17 mouse cellular contexts compared by ENCODE assay signal in genomic region chr1:39962321-39962720, GRCm38 (mm10).
DNase-seq lines count a peak whose midpoint lies in the region; ATAC-seq and TF ChIP-seq lines count a peak whose summit lies in the region.
"Had no signal": no experiment of that assay in that cellular context is flagged by ENCODE, and none has a peak within 500 bp of the region (broad histone marks: within the 10 kb centered on the region; RNA-seq: fewer than 3 reads in every experiment).

No protein-coding gene starts in this region.

- H3K4me2 ChIP-seq in embryonic facial prominence, embryonic 13.5 days = no peak overlapping the region; the same call in 1 of the 2 replicates
- no peak overlapping the region for H3K4me2 ChIP-seq in stomach, embryonic 15.5 days
- H3K4me2 ChIP-seq: intestine, embryonic 15.5 days; limb, embryonic 12.5 days; lung, embryonic 14.5 days had no signal

- peak overlapping the region; percentile 70 for H3K27ac ChIP-seq in layer of hippocampus, adult 2 months
- H3K27ac ChIP-seq in embryonic facial prominence, embryonic 13.5 days = peak overlapping the region; percentile 74; the same call in 1 of the 2 replicates
- H3K27ac ChIP-seq in stomach, embryonic 15.5 days = peak overlapping the region; percentile 45; the same call in 1 of the 2 replicates
- no peak overlapping the region for H3K27ac ChIP-seq in thymus, adult 2 months (ENCODE audit: control insufficient read depth, insufficient read depth, low read length)
- H3K27ac ChIP-seq: intestine, embryonic 15.5 days had no signal

- WGBS in embryonic facial prominence, embryonic 13.5 days = 28% methylated on average over 4 of the region's 4 CpGs
- WGBS in stomach, embryonic 15.5 days = 74% methylated on average over 4 of the region's 4 CpGs
- WGBS in thymus, adult 2 months = 96% methylated on average over 4 of the region's 4 CpGs

- DNase-seq in embryo, embryonic 11 days = peak; percentile 33
- DNase-seq in embryo, embryonic 10 days (ENCODE audit: low spot score) = no peak
- no peak for DNase-seq in layer of hippocampus, adult 2 months (ENCODE audit: low spot score in 2 of 2)
- no peak for DNase-seq in layer of hippocampus, adult 9-11 months
- DNase-seq in thymus, adult 2 months = no peak
- no peak for DNase-seq in lung, postnatal 4 days
- DNase-seq: adrenal gland, adult 8-10 months; cerebellum, postnatal 14 days; heart, adult 2 months; kidney, postnatal 14 days; layer of hippocampus, postnatal 36 days; lung, embryonic 14.5 days; thymus, postnatal 36 days had no signal

- H3K36me3 ChIP-seq in embryonic facial prominence, embryonic 13.5 days = peaks cover 20% of the 10 kb centered on the region
- H3K36me3 ChIP-seq in stomach, embryonic 15.5 days = no peaks in the 10 kb centered on the region
- peaks cover 13% of the 10 kb centered on the region; the same call in 1 of the 2 replicates for H3K36me3 ChIP-seq in thymus, adult 2 months (ENCODE audit: control insufficient read depth, insufficient read depth, low read length)
- H3K36me3 ChIP-seq: intestine, embryonic 15.5 days had no signal

- no peaks in the 10 kb centered on the region for H3K9me3 ChIP-seq in embryonic facial prominence, embryonic 13.5 days
- no peaks in the 10 kb centered on the region for H3K9me3 ChIP-seq in stomach, embryonic 15.5 days
- H3K9me3 ChIP-seq: intestine, embryonic 15.5 days; limb, embryonic 12.5 days had no signal

- no peak for TF ChIP-seq CTCF in layer of hippocampus, adult 2 months (conservative IDR thresholded peaks at IDR 0.05)
- no peak for TF ChIP-seq CTCF in thymus, adult 2 months (IDR thresholded peaks at IDR 0.05; ENCODE audit: borderline replicate concordance, control insufficient read depth, extremely low read depth, insufficient read depth, low read length, poor library complexity)

- no peak for ATAC-seq in embryonic facial prominence, embryonic 13.5 days (ENCODE audit: insufficient number of reproducible peaks, insufficient read depth, low FRiP score, low TSS enrichment, low read depth)
- no peak for ATAC-seq in stomach, embryonic 15.5 days (ENCODE audit: insufficient read depth, low FRiP score, low read depth)
- ATAC-seq: intestine, embryonic 15.5 days had no signal

- no peak for TF ChIP-seq POLR2A in thymus, adult 2 months (IDR thresholded peaks at IDR 0.05; ENCODE audit: control insufficient read depth, extremely low read depth, insufficient read depth, low read length, poor library complexity)

- no peak overlapping the region for H3K4me3 ChIP-seq in layer of hippocampus, adult 2 months
- H3K4me3 ChIP-seq in embryonic facial prominence, embryonic 13.5 days = no peak overlapping the region
- H3K4me3 ChIP-seq in stomach, embryonic 15.5 days (replicated peaks) = no peak overlapping the region
- H3K4me3 ChIP-seq in thymus, adult 2 months (ENCODE audit: control insufficient read depth, insufficient read depth, low read length) = no peak overlapping the region
- H3K4me3 ChIP-seq: heart, adult 2 months; intestine, embryonic 15.5 days; limb, embryonic 12.5 days had no signal

- no peak overlapping the region for H3K9ac ChIP-seq in embryonic facial prominence, embryonic 13.5 days
- H3K9ac ChIP-seq in stomach, embryonic 15.5 days = no peak overlapping the region
- H3K9ac ChIP-seq: intestine, embryonic 15.5 days; limb, embryonic 12.5 days; lung, embryonic 14.5 days had no signal

- no peaks in the 10 kb centered on the region for H3K27me3 ChIP-seq in embryonic facial prominence, embryonic 13.5 days
- H3K27me3 ChIP-seq in stomach, embryonic 15.5 days (replicated peaks) = no peaks in the 10 kb centered on the region
- no peaks in the 10 kb centered on the region for H3K27me3 ChIP-seq in thymus, adult 2 months (ENCODE audit: control insufficient read depth, insufficient read depth, low read length)
- H3K27me3 ChIP-seq: intestine, embryonic 15.5 days; limb, embryonic 12.5 days had no signal

- peaks cover 78% of the 10 kb centered on the region for H3K4me1 ChIP-seq in embryonic facial prominence, embryonic 13.5 days
- peaks cover 25% of the 10 kb centered on the region for H3K4me1 ChIP-seq in stomach, embryonic 15.5 days
- H3K4me1 ChIP-seq in thymus, adult 2 months (replicated peaks; ENCODE audit: control insufficient read depth, insufficient read depth, low read length) = peaks cover 24% of the 10 kb centered on the region
